Mouse (Mus musculus) bone marrow macrophage, adult 2 months (primary cell): Measurements from ENCODE around the gene Gdpd5.

Experiments used
- CTCF ChIP-seq: IDR thresholded peaks from 2 replicates; pipeline ENCODE4 v1.5.1; 2012; ENCODE audit warnings: low read depth, mild to moderate bottlenecking, low read length, moderate library complexity
- POLR2A ChIP-seq: IDR thresholded peaks from 2 replicates; pipeline ENCODE4 v1.6.1; 2012; ENCODE audit warnings: mild to moderate bottlenecking, low read depth, low read length, borderline replicate concordance

DNA sequence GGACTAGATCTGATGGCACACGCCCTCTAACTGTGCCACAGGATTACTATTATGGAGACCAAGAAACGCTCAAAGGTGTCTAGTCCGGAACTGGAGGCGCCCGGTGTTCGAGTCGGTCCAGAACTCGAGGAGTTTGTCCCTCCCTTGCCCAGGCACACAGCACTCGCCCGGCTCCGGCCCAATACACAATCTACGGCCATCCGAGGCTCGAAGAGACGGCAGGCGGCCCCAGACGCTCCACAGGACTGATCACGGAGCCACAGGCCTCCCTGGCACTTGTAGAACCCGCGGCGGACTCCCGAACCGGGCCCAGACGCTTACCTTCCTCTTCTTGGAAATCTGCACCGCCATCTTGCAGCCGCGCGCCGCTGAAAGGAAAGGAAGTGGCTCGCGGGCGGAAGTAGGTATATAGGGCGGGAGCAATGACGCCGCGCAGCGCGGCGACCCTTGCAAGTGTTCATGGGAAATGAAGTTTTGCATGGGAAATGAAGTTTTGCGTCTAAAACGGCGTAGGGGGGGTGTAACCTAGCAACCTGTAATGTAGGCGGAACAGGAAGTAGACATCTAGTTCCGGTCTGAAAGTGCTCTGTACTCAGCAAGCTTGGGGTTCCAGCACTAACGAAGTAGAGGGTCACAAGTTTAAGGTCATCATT, 102.2 kb downstream of the Gdpd5 start, which contains the start of gene Rps3:
- TF ChIP-seq CTCF (no peak), POLR2A (no peak; the same call in 1 of the 2 replicates)
